Mouse (Mus musculus) liver, embryonic 12.5 days (tissue): ENCODE data around the gene Bpifb2. TPM values are rescaled to one million over a fixed set of nuclear protein-coding genes. Genes with fewer than 3 reads are reported as not detected.

Experiments used
- ATAC-seq: fragments of 200-750 bp; cut with Nextera tagmentation; 2 replicates; pipeline ENCODE4 v1.8.0; 2017; ENCODE audit warnings: moderate number of reproducible peaks, mild to moderate bottlenecking, moderate library complexity
- H3K27ac ChIP-seq: fragments of 300-500 bp; sonication (generic); 2 replicates; pipeline ENCODE4 v1.5.1; 2016; ENCODE audit warnings: mild to moderate bottlenecking
- H3K27me3 ChIP-seq: fragments of 300-500 bp; sonication (generic); replicated peaks from 2 replicates; pipeline ENCODE4 v1.6.1; 2016; ENCODE audit warnings: mild to moderate bottlenecking, moderate library complexity
- H3K36me3 ChIP-seq: fragments of 300-500 bp; sonication (generic); 2 replicates; pipeline ENCODE4 v1.6.1; 2016; ENCODE audit warnings: mild to moderate bottlenecking, moderate library complexity
- H3K4me1 ChIP-seq: fragments of 300-500 bp; sonication (generic); 2 replicates; pipeline ENCODE4 v1.6.1; 2016
- H3K4me2 ChIP-seq: fragments of 300-500 bp; sonication (generic); 2 replicates; pipeline ENCODE4 v1.6.1; 2016; ENCODE audit warnings: mild to moderate bottlenecking, moderate library complexity
- H3K4me3 ChIP-seq: fragments of 300-500 bp; sonication (generic); 2 replicates; pipeline ENCODE4 v1.5.1; 2016; ENCODE audit warnings: mild to moderate bottlenecking, moderate library complexity
- H3K9ac ChIP-seq: fragments of 300-500 bp; sonication (generic); 2 replicates; pipeline ENCODE4 v1.6.1; 2016; ENCODE audit warnings: mild to moderate bottlenecking, moderate library complexity
- H3K9me3 ChIP-seq: fragments of 300-500 bp; sonication (generic); replicated peaks from 2 replicates; pipeline ENCODE4 v1.6.1; 2016; ENCODE audit warnings: mild to moderate bottlenecking, moderate library complexity
- WGBS: fragments of 180-500 bp; shearing (Covaris S2); methylation state at CpG from one replicate; pipeline ENCODE4 v1.1.7; 2016; ENCODE audit not compliant: insufficient replicate concordance; 5-methylcytosine and 5-hydroxymethylcytosine counted together
- polyA plus RNA-seq: library from polyadenylated mRNA; unstranded; fragments of >200 nt; fragmentation: Nextera tagmentation; extraction: Ambion mirVana; gene quantifications from 2 replicates; pipeline ENCODE4 v1.2.1, GENCODE M21; 2016

Bpifb2 gene
- polyA plus RNA-seq, 1 experiment from 2014 or later, result not detected

DNA sequence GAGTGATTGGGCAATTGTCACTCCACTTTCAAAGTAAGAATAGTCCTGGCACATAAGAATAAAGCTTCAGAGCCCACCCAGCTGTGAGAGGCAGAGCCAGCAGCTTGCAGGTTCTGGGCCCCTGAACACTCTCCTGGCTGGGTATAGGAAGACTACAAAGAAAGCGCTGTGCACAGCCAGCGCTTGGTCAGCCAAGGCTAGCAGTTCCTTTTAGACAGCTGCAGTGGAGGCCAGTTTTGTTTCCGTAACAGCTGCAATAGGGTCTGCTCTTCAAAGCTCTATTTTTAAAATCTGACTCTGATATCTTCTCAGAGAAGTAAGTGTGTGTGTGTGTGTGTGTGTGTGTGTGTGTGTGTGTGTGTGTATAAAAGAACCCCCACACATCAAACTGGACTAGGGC, 12.9 kb upstream of the Bpifb2 start:
- 69% methylated on average over 3 of the region's 3 CpGs for WGBS
- no peak overlapping the region for H3K4me2 ChIP-seq
- H3K9ac ChIP-seq, result no peak overlapping the region
- no peak overlapping the region for H3K4me3 ChIP-seq
- H3K36me3 ChIP-seq, result no peaks in the 10 kb centered on the region
- H3K27ac ChIP-seq, result no peak overlapping the region
- no peaks in the 10 kb centered on the region; the same call in 1 of the 2 replicates for H3K27me3 ChIP-seq
- no peak for ATAC-seq
- H3K4me1 ChIP-seq, result no peaks in the 10 kb centered on the region
- H3K9me3 ChIP-seq, result no peaks in the 10 kb centered on the region

DNA sequence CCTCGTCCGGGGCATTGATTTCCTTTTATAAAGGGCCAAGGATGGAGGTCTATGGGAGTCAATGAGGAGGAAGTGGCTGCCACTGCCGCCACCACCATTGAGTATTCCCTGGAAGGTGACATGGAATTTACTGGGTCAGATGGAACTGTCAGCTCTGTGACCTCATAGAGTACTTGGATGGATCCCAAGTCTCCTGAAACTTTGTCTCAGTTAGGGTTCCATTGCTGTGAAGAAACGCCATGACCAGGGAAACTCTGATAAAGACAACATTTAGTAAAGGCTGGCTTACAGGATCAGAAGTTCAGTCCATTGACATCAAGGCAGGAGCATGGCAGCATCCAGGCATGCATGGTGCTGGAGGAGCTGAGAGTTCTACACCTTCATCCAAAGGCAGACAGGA, 3.9 kb upstream of the Bpifb2 start, which contains the start of gene Sun5:
Gene Sun5 (minus strand): TSS at position 101 of the 400 bp plus-strand sequence.
- no peak for ATAC-seq
- Histone ChIP-seq H3K27ac (no peak within 1 kb of the TSS), H3K4me1 (no peaks in the 10 kb centered on the region), H3K27me3 (no peaks in the 10 kb centered on the region), H3K9ac (no peak within 1 kb of the TSS), H3K4me3 (no peak within 1 kb of the TSS), H3K36me3 (no peaks in the 10 kb centered on the region), H3K4me2 (no peak within 1 kb of the TSS), H3K9me3 (no peaks in the 10 kb centered on the region)
- 67% methylated on average over 4 of the region's 4 CpGs for WGBS

DNA sequence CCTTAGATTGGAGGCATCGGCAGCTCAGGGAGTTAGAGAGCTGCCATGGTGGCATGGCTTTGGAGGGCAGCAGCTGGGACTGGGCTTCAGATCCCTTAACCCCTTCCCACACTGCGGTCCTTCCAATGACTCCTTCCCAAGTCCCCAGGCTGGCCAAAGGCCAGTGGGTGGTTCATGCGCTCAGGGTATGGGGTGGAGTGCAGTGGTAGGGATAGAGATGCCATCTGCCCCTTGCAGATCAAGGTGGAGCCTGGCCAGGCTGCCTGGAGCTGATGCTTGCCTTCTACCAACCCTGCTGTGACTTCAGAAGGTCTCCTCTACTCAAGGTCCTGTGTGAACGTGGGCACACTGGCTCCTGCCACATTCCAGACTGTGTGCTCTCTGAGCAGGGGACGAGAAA, 24.3 kb downstream of the Bpifb2 start:
- Histone ChIP-seq H3K9me3 (no peaks in the 10 kb centered on the region), H3K27me3 (no peaks in the 10 kb centered on the region), H3K9ac (no peak overlapping the region), H3K4me2 (no peak overlapping the region), H3K4me3 (no peak overlapping the region), H3K4me1 (no peaks in the 10 kb centered on the region), H3K27ac (no peak overlapping the region), H3K36me3 (no peaks in the 10 kb centered on the region)
- no peak for ATAC-seq
- 61% methylated on average over 5 of the region's 5 CpGs for WGBS

GRCm38 (mm10) chr2:153900088-153900487, 25.2 kb downstream of the Bpifb2 start, which contains the start of gene Bpifb6:
Bpifb6 (plus strand) TSS chr2:153900388.
- H3K4me3 ChIP-seq, result no peak within 1 kb of the TSS
- no peak for ATAC-seq
- H3K9ac ChIP-seq, result no peak within 1 kb of the TSS
- 51% methylated on average over 4 of the region's 4 CpGs for WGBS
- no peaks in the 10 kb centered on the region for H3K36me3 ChIP-seq
- H3K9me3 ChIP-seq, result no peaks in the 10 kb centered on the region
- no peaks in the 10 kb centered on the region for H3K4me1 ChIP-seq
- H3K27ac ChIP-seq, result no peak within 1 kb of the TSS
- no peak within 1 kb of the TSS for H3K4me2 ChIP-seq
- no peaks in the 10 kb centered on the region for H3K27me3 ChIP-seq

- no peaks in the 10 kb centered on the region for H3K27me3 ChIP-seq
- 63% methylated on average over 6 of the region's 6 CpGs for WGBS
- no peak for ATAC-seq
Observed at GRCm38 (mm10) chr2:153902726-153903125, 27.9 kb downstream of the Bpifb2 start.

DNA sequence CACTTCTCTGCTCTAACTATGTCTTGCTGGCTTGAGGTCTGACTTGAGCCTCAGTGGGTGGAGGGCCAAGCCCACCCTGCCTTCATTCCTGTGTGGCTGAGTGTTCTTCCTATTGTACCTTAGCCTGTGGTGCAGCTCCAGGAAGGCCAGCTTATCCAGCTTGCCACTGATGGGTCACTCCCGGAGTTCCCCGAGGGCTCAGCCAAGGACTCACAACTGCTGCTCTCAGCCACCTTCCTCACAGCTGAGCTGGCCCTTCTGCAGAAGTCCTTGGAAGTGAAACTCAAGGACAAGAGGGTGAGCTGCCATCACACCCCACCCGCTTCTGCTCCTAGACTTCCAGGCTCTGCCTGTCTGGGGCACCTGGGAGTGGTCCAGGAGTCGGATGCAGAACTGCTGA, 31.8 kb downstream of the Bpifb2 start:
- no peaks in the 10 kb centered on the region for H3K9me3 ChIP-seq
- WGBS, result 69% methylated on average over 4 of the region's 4 CpGs
- H3K36me3 ChIP-seq, result no peaks in the 10 kb centered on the region
- no peak overlapping the region for H3K27ac ChIP-seq
- H3K4me3 ChIP-seq, result no peak overlapping the region
- H3K4me1 ChIP-seq, result no peaks in the 10 kb centered on the region
- no peaks in the 10 kb centered on the region for H3K27me3 ChIP-seq
- no peak overlapping the region for H3K4me2 ChIP-seq
- ATAC-seq, result no peak
- H3K9ac ChIP-seq, result no peak overlapping the region

More at GRCm38 (mm10) chr2:153902726-153903125, 27.9 kb downstream of the Bpifb2 start:
- H3K9ac ChIP-seq, result no peak overlapping the region
- H3K9me3 ChIP-seq, result no peaks in the 10 kb centered on the region
- H3K27ac ChIP-seq, result no peak overlapping the region
- no peak overlapping the region for H3K4me3 ChIP-seq
- H3K4me1 ChIP-seq, result no peaks in the 10 kb centered on the region
- H3K36me3 ChIP-seq, result no peaks in the 10 kb centered on the region
- no peak overlapping the region for H3K4me2 ChIP-seq

DNA sequence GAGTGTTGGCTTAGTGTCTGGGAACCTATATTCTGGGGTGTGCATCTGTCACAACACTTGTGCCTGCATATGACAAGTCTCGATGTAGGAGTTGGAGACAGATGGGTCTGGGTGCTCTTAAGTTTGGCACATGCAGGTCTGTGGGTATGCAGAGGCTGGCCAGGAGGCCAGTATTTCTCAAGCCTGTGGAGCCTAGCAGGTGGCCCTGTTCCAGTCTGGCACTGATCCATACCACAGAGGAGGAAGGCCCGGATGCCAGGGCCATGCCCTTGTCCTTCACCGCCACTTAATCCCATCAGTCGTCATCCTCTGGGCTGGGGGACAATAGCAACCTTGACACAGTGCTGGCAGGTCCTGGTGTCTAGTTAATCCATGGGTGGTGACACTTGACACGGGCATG, 39.3 kb downstream of the Bpifb2 start:
- Histone ChIP-seq H3K27me3 (no peaks in the 10 kb centered on the region), H3K9ac (no peak overlapping the region), H3K27ac (no peak overlapping the region), H3K36me3 (no peaks in the 10 kb centered on the region), H3K4me2 (no peak overlapping the region), H3K9me3 (no peaks in the 10 kb centered on the region), H3K4me3 (no peak overlapping the region), H3K4me1 (no peaks in the 10 kb centered on the region)
- WGBS, result 60% methylated on average over 5 of the region's 5 CpGs
- no peak for ATAC-seq

DNA sequence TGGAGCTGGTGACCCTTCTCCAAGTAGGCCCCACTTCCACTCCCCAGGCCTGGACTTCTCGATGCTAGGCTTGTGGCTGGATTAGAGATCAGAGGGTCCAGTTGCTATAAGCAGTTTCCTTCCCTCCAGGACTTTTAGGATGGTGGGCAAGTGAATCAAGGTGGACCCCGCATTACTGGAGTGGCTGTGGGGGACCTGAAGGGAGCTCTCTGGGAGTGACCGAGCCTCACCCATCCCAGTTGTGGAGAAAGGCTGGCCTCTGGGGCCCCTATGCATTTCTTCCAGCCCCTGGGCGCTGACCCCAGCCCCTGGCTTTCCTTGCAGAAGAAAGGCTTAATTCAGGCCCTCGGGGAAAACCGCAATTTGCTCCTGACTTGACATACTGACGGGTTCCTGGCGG, 43.1 kb downstream of the Bpifb2 start, which contains the start of gene Bpifb3:
Gene Bpifb3 (plus strand): TSS at position 301 of the 400 bp plus-strand sequence.
- WGBS, result 70% methylated on average over 8 of the region's 8 CpGs
- Histone ChIP-seq H3K27me3 (no peaks in the 10 kb centered on the region), H3K4me2 (no peak within 1 kb of the TSS), H3K36me3 (no peaks in the 10 kb centered on the region), H3K4me3 (no peak within 1 kb of the TSS), H3K4me1 (no peaks in the 10 kb centered on the region), H3K9me3 (no peaks in the 10 kb centered on the region), H3K9ac (no peak within 1 kb of the TSS), H3K27ac (no peak within 1 kb of the TSS)
- no peak for ATAC-seq

DNA sequence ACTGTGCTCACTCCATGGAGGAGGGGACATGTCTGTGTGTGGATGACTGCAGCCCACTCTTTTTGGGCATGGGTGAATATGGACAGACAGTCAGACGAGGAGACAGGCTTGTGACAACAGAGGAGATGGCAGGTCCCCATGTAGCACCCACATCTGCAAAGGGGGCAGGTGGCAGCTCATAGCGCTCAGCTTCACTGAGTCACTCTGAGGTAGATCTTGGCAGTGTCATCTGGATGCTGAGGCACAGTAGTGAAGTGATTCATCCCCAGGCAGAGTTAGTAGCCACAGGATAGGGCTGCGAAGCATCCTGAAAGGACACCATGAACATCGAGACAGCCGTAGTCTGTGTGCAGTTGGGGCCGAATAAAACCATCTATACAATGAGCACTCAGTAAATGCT, 46.4 kb downstream of the Bpifb2 start:
- Histone ChIP-seq H3K4me1 (no peaks in the 10 kb centered on the region), H3K27me3 (no peaks in the 10 kb centered on the region; the same call in 1 of the 2 replicates), H3K9me3 (no peaks in the 10 kb centered on the region), H3K4me2 (no peak overlapping the region), H3K36me3 (no peaks in the 10 kb centered on the region), H3K9ac (no peak overlapping the region), H3K27ac (no peak overlapping the region), H3K4me3 (no peak overlapping the region)
- no peak for ATAC-seq
- WGBS, result 68% methylated on average over 6 of the region's 6 CpGs

DNA sequence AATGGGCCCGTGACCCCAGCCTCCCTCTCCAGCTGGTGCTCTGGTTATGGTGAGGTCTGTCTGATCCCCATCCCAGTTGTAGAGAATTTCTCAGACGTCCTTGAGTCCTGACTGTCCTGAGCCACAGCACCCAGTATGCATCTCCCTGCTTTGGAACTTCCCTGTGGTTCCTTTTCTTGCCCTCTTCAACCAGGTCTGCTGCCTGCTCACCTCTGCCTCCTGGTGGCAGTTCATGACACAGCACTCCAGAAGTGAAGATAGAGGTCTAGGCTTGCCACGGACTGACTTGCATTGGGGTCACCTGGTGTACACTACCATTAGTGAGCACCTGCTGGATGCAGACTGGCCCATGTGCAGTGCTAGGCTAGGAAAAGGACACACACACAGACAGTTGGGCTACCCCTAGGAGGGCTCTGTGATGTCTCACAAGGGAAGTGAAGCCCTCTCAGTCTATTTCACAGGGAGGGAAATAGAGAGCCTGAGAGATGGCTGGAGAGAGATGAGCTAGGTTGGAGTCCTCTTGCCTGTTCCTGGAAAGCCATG, 55.1 kb downstream of the Bpifb2 start:
- H3K9ac ChIP-seq, result no peak overlapping the region
- 39% methylated on average over 3 of the region's 3 CpGs for WGBS
- H3K4me3 ChIP-seq, result no peak overlapping the region
- no peaks in the 10 kb centered on the region for H3K36me3 ChIP-seq
- no peaks in the 10 kb centered on the region for H3K9me3 ChIP-seq
- H3K27ac ChIP-seq, result no peak overlapping the region
- ATAC-seq, result no peak; the same call in 1 of the 2 replicates
- H3K27me3 ChIP-seq, result no peaks in the 10 kb centered on the region
- H3K4me2 ChIP-seq, result no peak overlapping the region
- no peaks in the 10 kb centered on the region for H3K4me1 ChIP-seq

DNA sequence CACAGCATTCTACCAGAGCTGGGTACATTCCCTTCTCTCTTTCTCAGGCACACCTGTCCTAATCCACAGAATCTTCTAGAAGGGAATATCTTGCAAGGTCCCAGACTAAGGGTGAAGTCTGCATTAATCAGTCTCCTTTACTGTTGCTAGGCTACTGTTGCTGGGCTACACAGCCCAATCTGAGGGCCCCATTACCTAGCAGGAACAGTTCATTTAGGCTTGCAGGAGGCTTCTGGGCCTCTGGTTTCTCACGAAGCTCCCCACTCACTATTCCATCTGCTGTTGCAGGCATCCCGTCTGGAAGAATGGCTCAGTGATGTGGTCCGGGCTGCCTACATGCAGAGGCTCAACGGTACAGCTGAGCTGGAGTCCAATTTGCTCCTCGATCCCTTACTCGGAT, 56.3 kb downstream of the Bpifb2 start:
- 61% methylated on average over 6 of the region's 6 CpGs for WGBS
- Histone ChIP-seq H3K4me1 (no peaks in the 10 kb centered on the region), H3K4me2 (no peak overlapping the region), H3K9ac (no peak overlapping the region), H3K27me3 (no peaks in the 10 kb centered on the region), H3K9me3 (no peaks in the 10 kb centered on the region), H3K27ac (no peak overlapping the region), H3K4me3 (no peak overlapping the region), H3K36me3 (no peaks in the 10 kb centered on the region)
- no peak for ATAC-seq

DNA sequence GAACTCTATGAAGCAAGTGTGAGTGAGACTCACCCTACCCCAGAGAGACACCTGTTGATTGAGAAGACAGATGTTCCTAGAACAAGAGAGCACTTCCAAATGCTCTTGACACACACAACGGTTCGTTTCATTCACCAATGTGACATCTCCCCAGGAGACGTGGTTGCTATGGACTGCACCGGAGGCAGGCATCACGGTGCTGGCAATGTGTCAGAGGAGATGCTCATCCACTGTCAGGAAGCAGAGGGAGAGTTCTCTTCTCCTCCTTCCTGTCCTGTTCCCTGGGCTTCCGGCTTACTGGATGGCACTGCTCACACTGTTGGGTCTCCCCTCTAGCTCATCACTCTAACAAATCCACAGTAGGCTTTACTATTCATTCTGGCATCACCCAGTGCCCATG, 58.5 kb downstream of the Bpifb2 start:
- Histone ChIP-seq H3K36me3 (no peaks in the 10 kb centered on the region), H3K9ac (no peak overlapping the region), H3K9me3 (no peaks in the 10 kb centered on the region), H3K4me1 (no peaks in the 10 kb centered on the region), H3K27me3 (no peaks in the 10 kb centered on the region), H3K27ac (no peak overlapping the region), H3K4me2 (no peak overlapping the region), H3K4me3 (no peak overlapping the region)
- no peak for ATAC-seq
- WGBS, result 69% methylated on average over 6 of the region's 6 CpGs

DNA sequence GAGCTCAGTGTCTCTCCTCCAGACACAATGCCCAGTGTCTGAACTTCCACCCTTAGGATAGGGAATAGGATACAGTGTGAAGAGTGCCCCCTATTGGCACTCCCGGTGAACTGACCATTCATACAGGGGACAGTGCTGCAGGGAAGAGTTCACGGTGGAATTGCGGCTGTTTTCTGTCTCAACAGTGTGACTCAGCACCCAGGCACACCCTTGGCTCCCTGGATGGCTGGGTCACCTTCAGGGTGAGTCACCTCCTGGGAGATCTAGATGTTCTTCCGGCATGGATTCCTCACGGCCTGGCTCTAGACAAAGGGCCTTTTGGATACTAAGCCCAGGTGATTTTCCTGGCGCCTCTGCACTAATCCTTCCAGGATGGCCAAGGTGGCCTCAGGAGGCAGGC, 60.5 kb downstream of the Bpifb2 start:
- no peaks in the 10 kb centered on the region for H3K27me3 ChIP-seq
- H3K9me3 ChIP-seq, result no peaks in the 10 kb centered on the region
- ATAC-seq, result no peak
- H3K4me3 ChIP-seq, result no peak overlapping the region
- H3K4me2 ChIP-seq, result no peak overlapping the region
- no peaks in the 10 kb centered on the region for H3K4me1 ChIP-seq
- H3K27ac ChIP-seq, result no peak overlapping the region
- no peak overlapping the region for H3K9ac ChIP-seq
- WGBS, result 79% methylated on average over 6 of the region's 6 CpGs
- no peaks in the 10 kb centered on the region for H3K36me3 ChIP-seq
